Mouse (Mus musculus): ENCODE data around the gene Sec22b.
A peak's percentile ranks its signal among the peaks of the same experiment; 100 is the strongest.

Gene Sec22b

GRCm38 (mm10) chr3:97911093-97911492 lies 10.1 kb downstream of the Sec22b start:
- DNase-seq: no peak

- no peak for DNase-seq
Measured at GRCm38 (mm10) chr3:97915081-97915480, 14.1 kb downstream of the Sec22b start.

- no peak for DNase-seq
Measured at GRCm38 (mm10) chr3:97918885-97919550, 18.0 kb downstream of the Sec22b start.

- no peak for DNase-seq
Measured at GRCm38 (mm10) chr3:97925246-97925645, 24.3 kb downstream of the Sec22b start.

- DNase-seq: no peak
Measured at GRCm38 (mm10) chr3:97927322-97927721, 26.3 kb downstream of the Sec22b start.

GRCm38 (mm10) chr3:97928968-97929858 lies 28.2 kb downstream of the Sec22b start:
- DNase-seq: peak; percentile 90 to 93

GRCm38 (mm10) chr3:97930141-97930786 lies 29.3 kb downstream of the Sec22b start:
- no peak for DNase-seq

GRCm38 (mm10) chr3:97930787-97931158 lies 29.8 kb downstream of the Sec22b start:
- DNase-seq: no peak

GRCm38 (mm10) chr3:97931310-97931885 lies 30.4 kb downstream of the Sec22b start:
- DNase-seq: no peak

- no peak for DNase-seq
Measured at GRCm38 (mm10) chr3:97932131-97932530, 31.1 kb downstream of the Sec22b start.

GRCm38 (mm10) chr3:97932771-97933170 lies 31.8 kb downstream of the Sec22b start:
- DNase-seq: no peak

GRCm38 (mm10) chr3:97933251-97933650 lies 32.3 kb downstream of the Sec22b start:
- no peak for DNase-seq

- DNase-seq: no peak
Measured at GRCm38 (mm10) chr3:97933811-97934210, 32.8 kb downstream of the Sec22b start.

- no peak for DNase-seq
Measured at GRCm38 (mm10) chr3:97934331-97935300, 33.6 kb downstream of the Sec22b start.

GRCm38 (mm10) chr3:97937068-97937944 lies 36.3 kb downstream of the Sec22b start:
- no peak for DNase-seq

GRCm38 (mm10) chr3:97937945-97938266 lies 36.9 kb downstream of the Sec22b start:
- DNase-seq: no peak

- DNase-seq: no peak
Measured at GRCm38 (mm10) chr3:97938814-97939526, 38.0 kb downstream of the Sec22b start.

GRCm38 (mm10) chr3:97939626-97940510 lies 38.9 kb downstream of the Sec22b start:
- DNase-seq: no peak

- no peak for DNase-seq
Measured at GRCm38 (mm10) chr3:97940511-97941204, 39.7 kb downstream of the Sec22b start.

All from cerebellum, postnatal 14 days (tissue).